Mouse (Mus musculus) hematopoietic stem cell, adult 5-6 weeks (primary cell): Measurements from ENCODE around the gene Ccdc130. TPM values are rescaled to one million over a fixed set of nuclear protein-coding genes. Genes with fewer than 3 reads are reported as not detected.

Experiments
- ATAC-seq, 2 experiments: fragments of 125-278 bp in 1 of 2; replicated peaks in 1 of 2; 2 replicates each; pipeline ENCODE4 v1.8.0; 2016 to 2017; ENCODE audit warnings: inconsistent platforms in 2 of 2, mild to moderate bottlenecking in 2 of 2, moderate number of reproducible peaks in 2 of 2, low read depth in 1 of 2, moderate TSS enrichment in 1 of 2; ENCODE audit not compliant: low FRiP score in 2 of 2, poor library complexity in 2 of 2, severe bottlenecking in 2 of 2, insufficient read depth in 1 of 2, low TSS enrichment in 1 of 2
- total RNA-seq: library from RNA; stranded (forward); fragments of 172-1452, 232-1000 nt; gene quantifications from 2 replicates; pipeline ENCODE4 v1.2.3, GENCODE M21; 2017

The Ccdc130 gene
- total RNA-seq, 1 experiment from 2014 or later = 17.1 TPM

DNA sequence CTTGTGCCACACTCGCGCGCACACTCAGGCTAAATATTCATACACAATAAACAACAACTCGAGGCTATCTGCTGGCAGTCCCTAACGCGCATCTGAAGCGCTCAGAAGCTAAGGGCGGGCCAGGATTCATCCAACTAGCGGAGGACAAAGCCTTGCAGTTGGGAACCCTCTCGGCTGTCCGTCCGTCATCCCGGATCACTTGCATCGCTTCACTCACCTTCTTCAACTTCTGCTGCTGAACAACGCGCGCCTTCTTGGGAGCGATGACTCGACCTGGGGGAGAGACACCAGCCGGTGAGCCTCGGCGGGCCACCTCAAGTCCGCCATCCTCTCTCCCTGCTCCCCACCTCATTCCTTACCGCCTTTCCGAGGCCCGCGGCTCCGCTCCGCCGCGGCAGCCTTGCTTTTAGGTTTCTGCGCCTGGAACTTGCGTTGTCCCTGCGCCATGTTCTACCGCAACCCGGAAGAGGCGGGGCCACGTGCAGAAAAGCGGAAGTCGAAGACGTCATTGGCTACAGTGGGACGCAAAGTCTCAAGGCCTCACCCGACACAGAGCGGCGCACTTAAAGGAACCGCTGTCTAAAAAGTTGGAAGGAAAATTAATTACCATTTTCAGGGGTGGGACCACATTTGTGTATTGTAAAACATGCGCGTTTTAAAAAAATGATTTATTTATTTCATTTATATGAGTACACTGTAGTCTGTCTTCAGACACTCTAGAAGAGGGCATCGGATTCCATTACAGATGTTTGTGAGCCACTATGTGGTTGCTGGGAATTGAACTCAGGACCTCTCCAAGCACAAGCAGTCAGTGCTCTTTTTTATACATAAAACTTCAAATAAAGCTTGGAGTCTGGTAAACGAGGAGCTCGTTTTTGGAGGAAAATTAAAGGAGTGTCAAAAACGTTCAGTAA, 20.7 kb downstream of the Ccdc130 start, which contains the start of gene D8Ertd738e:
Gene D8Ertd738e, minus strand, starts transcription at position 463 of the 914 bp plus-strand sequence.
- peak; percentile 97 to 98 for ATAC-seq

DNA sequence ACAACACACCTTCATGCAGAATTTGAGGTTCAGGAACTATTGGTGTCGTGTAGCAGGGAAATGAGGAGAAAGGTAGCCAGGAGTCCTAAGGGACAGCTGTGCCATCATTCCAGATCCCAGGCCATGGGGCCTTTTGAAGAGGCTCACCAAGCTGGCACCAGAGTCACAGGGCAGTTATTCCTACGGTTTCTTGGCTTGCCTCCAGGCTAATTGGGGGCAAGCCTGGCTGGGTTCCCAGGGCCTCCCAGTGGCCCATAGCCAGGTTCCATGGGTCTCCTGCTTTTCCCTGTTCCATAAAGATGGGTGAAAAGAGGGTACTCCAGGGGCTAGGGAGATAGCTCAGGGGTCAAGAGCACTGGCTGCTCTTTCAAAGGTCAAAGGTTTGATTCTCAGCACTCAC, 28.4 kb downstream of the Ccdc130 start:
- no peak for ATAC-seq

DNA sequence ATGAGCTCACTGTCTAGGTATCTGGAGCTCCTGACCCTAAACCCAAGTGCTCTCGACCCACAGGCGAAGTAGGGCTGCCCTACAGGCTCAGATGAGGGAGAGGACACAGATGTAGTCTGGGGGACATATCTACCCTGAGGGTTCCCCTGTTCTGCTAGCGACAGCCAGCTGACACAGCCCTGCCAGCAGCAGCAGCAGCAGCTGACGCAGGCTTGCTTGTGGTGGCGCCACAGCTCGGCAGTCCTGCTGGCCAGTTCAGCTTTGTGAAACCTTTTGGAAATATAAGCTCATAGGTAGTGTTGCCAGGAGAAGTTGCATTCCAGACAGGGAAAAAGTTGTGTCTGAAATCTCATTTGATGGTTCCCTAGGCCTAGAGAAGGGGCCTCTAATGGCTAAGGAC, 29.0 kb downstream of the Ccdc130 start:
- ATAC-seq = no peak

DNA sequence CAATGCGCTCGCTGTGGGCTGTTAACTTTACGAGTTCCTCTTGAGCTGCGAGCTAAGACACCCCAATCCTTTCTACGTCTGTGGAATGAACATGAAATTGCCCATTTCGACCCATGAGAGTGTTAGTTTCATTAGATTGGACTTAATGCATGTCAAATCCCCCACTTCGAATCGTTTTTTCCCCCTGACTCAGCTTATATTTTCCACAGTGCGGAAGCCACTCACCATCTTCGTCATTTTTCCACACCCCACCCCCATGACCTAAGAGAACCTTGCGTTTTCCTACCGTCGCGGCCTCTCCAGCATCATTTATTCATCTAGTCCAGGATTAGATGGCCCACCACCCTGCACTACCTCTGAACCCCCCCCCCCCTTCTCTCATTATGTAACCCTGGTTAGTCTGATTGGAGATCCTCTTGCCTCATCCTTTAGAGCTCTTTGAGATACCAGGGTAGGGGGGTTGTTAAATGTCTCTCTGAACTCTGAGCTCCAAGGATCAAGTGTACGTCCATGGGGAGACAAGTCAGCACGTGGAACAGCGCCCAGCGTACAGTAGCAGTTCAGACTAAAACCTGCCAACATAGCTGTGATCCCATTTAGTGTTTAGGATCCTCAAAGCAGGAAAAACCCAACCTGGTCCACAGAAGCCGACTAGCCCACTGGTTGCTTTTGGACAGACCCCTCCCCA, 32.5 kb downstream of the Ccdc130 start:
- peak; percentile 22 to 24; a peak in 3 of 4 replicates for ATAC-seq

DNA sequence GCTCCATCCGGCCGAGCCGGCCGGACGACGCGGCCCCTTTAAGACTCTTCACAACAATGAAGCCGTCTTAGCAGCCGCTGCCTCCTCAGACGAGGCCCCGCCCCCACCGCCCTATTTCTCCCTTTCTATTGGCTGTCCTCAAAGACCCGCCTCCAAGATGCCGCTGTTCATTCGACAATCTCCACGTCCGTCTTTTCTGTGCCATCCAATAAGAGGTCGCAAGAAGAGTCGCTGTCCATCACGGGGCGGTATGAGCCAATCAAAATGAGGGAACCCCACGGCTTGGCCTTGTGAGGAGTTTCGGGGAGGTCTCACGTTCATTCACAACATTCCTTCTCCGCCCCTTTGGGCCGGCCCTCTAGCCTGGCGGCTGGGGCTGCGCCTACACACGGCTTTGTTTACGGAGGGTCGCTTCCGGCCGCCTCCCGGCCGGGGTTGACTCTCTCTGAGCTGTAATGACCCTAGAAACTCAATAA, 33.1 kb downstream of the Ccdc130 start, which contains the start of gene Zswim4:
Gene Zswim4, minus strand, starts transcription at position 58 of the 476 bp plus-strand sequence.
- peak; percentile 96 to 98 for ATAC-seq

DNA sequence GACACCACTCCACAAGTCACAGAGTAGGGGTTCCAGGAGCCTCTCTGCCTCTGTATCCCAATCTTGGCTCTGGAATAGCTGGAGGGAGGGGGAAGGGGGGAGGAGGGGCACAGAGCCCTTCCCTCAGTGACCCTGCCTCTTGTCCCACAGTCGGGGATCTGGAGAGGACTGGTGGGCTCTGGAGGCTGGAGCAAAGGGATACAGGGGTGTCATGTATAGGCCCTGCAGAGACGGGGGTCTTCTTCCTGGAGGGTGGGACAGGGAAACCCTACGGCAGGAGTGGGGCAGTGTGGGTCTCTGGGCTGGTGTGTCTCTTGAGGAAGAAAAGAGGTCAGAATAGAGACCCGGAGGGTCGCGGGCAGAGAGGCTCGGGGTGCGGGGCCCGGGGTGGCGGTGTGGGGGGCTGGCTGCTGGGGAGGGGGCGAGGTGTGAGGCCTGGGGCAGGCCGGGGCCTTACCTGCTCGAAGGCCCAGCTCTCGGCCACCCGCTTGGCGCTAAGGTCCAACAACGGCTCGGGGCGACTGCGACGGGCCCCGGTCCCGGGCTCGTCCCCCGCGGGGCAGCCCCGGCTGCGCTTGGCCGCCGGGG, 33.7 kb downstream of the Ccdc130 start:
- ATAC-seq = no peak

DNA sequence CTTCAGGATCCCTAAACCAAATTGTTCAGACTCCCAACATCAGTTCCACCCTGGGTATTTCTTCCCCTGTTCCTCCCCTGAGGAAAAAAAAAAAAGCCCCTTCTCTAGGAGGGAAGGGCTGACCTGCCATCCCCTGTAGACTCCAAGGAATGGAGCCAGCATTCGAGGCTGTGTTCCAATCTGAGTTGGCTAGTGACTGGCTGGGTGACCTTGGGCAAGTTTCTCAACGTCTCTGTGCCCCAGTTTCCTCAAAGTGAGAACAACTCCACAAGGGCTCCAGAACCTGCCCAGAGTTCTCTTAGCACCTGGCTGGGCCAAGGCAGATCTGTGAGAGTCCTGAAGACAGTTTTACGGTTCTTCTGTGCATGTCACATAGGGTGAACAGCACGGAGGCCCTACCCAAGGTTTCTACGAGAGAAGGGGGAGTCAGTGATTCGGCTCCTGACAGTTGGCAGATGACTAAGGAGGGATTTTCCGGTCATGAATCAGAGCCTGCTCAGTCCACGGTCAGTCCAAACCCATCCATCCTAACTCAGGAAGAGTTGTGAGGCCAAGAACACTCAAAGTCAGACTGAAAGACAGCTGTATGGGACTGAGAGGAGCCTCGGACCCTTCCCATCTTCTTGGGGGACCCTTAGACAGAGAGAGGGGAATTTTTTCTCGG, 34.3 kb downstream of the Ccdc130 start:
- ATAC-seq = no peak

DNA sequence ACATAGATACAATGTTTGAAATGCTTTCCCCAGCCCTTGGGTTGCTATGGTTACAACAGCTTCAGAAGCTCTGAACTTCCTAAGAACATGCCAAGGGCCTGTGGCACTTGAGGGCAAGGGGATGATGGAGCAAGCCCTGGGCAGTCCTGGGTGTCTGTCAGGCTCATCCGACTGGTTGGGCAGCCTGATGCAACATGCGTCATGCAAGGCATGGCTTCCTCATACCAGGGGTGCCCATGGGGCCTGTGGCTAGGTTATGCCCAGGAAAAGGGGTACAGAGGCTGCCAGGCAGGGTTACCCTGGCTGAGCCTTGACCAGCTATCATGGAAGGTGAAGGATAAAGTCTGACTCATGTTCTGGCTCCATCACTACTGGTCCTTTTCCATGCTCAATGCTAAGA, 37.1 kb downstream of the Ccdc130 start:
- peak in 1 of 2 experiments; percentile 11; a peak in 1 of 4 replicates for ATAC-seq

DNA sequence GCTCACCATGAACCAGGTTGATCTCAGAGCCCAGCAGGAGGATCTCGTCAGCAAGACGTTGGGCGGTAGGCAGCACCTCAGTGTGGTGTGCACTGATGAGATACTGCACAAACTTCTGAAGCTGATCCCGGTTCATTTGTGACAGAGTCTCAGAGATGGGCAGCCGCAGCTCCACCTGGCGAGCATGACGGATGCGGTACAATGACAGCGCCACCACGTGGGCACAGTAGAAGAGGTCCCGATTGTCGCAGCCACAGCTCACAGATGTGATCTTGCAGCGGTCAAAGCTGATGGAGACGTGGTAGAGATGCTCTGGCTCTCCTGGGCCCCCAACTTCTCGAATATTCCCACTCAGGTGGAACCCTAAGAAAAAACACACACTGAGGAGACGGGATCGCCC, 39.4 kb downstream of the Ccdc130 start:
- no peak for ATAC-seq

DNA sequence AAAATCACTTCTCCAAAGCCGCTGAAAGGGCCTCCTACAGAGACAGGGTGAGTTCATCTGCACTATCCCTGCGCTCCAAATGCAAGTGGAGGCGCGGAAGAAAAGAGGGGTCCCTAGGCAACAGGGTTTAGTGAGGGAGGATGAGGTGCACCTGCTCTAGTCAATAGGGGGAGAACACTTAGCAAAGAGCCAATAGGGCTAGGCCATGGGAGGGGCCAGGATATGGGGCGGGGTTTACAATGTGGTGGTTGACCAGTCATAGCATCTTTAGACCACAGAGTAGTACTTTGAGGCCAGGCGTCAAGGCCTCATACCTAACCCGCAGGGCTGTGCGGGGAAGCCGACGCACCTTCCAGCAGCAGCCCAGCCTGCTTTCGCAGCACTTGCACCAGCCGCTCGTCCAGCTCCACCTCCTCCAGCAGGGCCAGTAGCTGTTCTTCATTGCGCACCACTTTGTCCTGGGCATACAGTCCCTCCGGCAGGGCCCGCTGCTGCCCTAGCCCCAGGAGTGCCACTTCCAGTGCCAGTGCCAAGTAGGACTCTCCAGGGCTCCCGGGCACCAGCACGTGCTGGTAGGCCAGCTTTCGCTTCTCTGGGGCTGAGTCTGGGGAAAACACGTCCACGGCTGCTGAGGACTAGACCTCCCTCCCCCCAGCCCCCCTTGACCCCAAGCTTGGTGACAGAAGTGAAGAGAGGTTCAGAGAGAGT, 46.7 kb downstream of the Ccdc130 start:
- no peak; a peak in 1 of 4 replicates for ATAC-seq

DNA sequence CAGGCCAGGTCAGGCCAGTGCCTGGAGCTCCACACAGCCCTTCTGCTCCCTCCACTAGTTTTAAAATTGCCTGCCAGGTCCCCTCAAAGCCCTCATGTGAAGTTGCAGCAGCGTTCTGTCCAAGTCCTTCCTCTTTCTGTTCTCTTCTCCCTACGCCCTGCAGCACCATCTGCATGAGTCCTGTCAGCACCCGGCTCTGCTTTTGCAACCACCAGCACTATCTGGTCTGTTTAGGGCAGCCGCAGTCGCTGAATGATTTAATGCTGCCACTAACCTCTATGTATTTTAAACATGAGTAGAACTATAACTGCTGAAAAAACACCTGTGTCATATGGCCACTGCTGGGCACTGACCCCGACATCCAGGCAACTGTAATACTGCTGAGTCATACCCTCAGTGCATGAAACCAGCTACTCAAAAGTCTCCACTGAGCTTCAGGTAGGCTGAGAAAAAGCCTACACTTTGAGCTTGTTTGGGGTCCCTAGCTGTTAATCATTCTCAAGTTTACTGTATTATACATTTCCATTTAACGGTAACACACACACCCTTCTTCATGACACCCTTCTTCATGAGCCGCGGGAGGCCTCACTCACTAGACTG, 47.5 kb downstream of the Ccdc130 start:
- peak; percentile 76 to 80 for ATAC-seq

DNA sequence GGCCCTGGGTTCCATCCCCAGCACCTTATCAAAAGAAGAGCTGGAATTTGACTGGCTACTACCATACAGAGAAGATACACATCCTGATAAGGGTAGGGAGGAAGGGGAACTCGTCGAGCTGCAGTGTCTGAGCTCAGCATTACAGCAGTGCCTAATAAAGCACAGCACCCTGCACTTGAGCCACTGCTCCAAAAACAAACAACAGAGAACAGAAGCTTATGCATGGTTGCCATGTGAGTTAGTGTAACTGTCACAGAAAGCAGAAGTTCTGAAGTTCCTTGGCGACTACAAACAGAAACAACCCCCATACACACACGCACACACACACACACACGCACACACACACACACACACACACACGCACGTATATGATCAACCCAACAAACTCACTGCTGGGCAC, 50.1 kb downstream of the Ccdc130 start:
- ATAC-seq = peak; percentile 38 to 54; a peak in 3 of 4 replicates

DNA sequence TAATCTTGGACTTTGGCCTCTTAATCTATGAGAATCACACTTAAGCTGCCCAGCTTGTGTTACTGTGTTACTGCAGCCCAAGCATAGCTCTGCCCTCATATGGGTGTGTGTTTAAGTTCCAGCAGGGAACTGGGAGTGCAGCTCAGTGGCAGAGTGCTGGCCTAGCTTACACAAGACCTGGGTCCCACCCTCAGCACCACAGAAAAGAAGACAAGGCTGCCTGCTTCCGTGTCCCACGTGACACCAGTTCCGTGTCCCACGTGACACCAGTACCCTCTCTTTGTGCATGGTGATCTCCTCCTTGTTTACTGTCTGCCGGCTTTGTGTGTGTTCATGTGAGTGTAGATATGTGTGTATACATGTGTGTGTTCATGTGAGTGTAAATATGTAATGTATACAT, 52.0 kb downstream of the Ccdc130 start:
- no peak for ATAC-seq

DNA sequence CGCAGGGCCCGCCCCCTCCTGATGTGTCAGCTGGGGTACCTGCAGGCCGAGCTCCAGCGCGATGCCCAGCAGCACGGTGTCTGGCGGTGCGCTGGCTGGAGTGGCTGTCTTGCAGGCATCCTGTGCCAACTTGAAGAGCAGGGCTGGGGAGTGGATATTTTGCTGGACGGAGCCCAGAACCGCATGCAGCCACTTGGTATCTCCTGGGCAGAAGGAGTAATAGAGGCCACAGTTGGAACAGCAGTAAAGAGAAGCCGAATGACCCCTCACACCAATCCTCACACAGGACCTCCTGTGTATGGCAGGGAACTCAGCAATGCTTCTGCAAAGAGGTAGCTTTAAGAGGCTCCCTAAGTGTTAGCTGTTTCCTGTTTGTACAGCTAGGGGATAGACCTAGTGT, 53.0 kb downstream of the Ccdc130 start:
- ATAC-seq = no peak

DNA sequence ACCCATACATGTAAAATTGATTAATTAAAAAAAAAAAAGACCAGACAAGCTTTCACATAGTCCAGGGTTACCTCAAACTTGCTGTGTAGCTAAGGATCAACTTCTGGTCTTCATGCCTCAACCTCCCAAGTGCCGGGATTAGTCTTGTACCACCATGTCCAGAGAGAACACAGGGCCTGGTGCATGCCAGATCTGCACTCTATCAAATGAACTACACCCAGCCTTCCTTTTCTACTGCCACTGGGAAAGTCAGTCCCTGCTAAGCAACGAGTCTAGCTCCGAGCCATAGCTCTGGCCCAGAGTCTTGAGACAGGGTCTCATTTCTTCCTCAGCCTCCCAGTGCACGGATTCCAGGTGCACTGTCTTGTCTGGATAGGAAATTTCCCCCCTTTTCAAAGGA, 56.9 kb downstream of the Ccdc130 start:
- no peak for ATAC-seq

DNA sequence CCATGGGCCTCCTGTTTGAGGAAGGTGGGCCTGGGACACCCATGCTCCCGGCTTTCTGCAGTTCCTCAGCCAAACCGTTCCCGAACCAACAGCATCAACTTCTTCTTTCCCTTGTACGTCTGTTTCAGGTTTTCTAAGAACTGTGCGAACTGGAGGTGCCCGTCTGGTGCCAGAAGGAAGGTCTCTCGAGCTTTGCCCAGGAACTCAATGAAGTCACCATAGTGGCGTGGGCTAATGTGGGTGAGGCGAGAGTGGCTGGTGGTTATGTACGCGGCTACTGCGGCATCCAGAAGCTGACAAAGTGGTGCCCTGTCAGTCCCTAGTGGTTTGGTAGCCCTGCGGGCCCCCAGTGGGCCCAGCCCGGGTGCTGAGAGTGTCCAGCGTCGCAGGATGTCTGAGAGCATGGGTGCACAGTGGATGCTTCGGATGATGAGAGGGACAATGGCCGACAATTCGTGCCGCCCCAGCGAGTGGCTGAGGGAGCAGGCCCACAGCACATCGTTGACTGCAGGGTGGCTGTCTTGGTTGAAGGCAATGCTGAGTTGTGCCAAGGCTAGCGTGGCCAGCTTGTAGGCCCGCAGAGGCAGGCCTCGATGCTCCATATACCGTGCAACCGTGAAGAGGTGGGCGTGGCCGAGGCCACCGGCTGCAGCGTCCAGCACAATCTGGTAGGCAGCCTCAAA, 58.2 kb downstream of the Ccdc130 start:
- no peak for ATAC-seq
